Mouse (Mus musculus): Measurements from ENCODE around the gene Tex14.
"Not testable (repeated sequence)": the region's sequence is repeated elsewhere in the genome, so short reads cannot be mapped to it uniquely, and the experiment has no call there.

The Tex14 gene

DNA sequence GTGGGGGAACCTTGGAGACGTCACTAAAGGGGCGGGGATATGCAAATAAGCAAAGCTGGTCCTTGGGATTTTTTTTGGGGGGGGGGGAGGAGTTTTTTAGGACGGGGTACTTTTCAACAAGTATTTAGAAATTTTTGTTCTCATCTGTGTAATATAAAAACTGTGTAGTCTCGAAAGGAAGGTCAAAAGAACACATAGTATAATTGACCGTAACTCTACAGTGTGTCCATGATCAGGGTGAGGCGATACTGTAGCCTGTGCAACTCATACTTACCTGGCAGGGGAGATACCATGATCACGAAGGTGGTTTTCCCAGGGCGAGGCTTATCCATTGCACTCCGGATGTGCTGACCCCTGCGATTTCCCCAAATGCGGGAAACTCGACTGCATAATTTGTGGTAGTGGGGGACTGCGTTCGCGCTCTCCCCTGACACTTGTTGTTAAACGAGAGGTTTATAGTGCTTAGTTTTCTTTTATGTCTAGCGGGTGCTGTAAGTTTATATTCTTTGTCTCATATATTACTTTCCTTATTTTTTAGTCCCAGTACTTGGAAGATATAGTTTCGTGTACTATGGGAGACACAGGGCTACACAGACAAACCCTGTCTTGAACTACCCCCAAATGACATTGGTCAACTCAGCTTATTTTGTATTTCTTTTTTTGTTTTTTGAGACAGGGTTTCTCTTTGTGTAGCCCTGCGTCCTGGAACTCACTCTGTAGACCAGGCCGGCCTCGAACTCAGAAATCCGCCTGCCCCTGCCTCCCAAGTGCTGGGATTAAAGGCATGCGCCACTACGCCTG lies 21.8 kb downstream of the Tex14 start:
- DNase-seq (ENCODE audit: low read depth, low spot score), result peak; percentile 94

DNA sequence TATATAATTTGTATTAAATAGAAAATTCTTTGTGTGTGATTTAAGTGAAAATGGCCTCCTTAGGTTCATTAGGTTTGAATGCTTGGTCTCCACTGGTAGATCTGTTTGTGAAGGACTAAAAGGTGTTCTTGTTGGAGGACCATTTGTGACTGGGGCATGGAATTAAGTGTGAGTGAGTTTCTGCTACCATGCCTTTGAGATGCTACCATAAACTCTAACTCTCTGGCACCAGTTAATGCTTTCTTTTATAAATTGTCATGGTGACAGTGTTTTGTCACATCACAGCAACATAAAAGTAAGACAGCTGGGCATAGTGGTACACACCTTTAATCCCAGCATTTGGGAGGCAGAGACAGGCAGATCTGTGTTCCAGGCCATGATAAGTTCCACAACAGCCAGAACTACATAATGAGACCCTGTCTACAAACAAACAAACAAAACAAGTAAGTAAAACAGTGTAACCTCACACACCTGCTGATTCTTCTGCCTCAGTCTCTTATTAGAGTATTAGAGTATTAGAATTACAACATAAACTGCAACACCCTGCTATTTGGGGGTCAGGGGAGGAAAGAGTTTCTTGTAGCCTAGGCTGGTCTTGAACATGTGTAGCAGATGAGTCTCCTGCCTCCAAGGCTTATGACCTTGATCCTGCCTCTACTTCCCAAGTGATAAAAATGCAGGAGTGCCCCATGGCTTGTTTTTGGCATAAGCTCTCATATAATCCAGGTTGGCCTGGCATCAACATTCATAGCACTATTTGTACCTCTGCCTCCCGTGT lies 22.6 kb downstream of the Tex14 start:
- DNase-seq (ENCODE audit: low read depth, low spot score), result no peak

DNA sequence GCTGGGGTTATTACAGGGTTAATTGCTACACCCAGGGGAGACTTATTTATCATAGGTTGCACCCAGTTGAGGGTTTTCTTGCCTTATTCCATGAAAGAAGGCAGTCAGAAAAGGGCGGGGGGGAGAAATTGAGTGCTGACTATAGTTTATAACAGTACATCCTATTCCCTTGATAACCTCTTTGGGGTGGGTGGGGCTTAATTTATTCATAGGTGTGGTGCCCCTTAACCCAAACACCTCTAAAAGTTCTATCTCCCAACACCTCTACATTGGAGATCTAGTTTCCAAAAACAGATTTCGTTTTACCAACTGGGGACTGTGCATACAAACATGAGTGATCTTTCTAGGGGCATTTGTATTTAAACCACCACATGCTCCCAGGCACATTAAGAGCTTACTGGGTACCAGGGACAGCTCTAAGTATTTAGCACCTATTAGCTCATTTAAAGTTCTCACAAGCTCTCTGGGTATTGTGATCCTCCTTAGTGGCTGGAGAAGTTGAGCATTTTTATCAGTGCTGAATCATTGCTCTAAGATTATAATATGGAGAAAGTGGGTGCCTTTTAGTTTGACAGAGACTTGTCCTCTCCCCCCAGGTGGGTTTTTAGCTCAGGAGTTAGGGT lies 23.3 kb downstream of the Tex14 start:
- DNase-seq (ENCODE audit: low read depth, low spot score), result no peak

DNA sequence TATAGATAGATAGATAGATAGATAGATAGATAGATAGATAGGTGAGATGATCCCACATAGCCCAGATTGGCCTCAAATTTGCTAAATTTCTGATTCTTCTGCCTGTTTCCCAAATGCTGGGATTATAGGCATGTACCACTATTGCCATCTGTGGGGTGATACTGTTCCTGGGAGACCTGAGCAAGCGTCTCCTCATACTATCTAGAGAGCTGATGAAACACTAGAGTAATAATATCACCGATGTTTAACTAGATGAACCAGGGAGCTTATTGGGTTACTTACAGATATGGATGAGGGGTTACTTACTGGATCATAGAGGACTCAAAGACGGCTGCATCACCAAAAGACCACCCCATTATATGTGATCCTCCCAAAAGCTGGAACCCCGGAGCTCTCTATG lies 24.5 kb downstream of the Tex14 start:
- DNase-seq (ENCODE audit: low read depth, low spot score), result no peak

DNA sequence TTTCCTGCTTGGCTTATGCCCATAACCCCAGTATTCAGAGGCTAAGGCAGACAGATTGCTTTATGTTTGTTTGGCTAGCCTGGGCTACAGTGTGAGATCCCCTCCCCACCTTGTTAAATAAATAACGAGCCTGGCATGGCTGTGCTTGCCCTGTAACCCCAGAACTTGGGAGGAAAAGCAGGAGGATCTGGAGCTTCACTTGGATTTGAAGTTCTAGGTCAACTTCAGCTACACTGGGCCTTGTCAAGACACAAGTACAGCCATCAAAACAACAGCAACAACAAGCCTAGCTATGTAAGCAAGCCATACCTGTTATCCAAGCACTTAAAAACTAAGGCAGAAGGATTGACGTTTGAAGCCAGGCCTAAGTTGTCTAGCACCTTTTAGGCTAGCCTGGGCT lies 25.5 kb downstream of the Tex14 start:
- DNase-seq (ENCODE audit: low read depth, low spot score), result no peak

DNA sequence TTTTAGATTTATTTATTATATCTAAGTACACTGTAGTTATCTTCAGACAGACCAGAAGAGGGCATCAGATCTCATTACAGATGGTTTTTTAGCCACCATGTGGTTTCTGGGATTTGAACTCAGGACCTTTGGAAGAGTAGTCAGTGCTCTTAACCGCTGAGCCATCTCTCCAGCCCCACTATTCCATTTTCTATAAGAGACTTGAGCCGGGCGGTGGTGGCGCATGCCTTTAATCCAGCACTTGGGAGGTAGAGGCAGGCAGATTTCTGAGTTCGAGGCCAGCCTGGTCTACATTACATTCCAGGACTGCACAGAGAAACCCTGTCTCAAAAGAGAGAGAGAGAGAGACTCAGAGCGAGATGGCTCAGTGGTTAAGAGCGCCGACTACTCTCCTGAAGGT lies 26.9 kb downstream of the Tex14 start:
- not testable (repeated sequence) for DNase-seq (ENCODE audit: low read depth, low spot score)

DNA sequence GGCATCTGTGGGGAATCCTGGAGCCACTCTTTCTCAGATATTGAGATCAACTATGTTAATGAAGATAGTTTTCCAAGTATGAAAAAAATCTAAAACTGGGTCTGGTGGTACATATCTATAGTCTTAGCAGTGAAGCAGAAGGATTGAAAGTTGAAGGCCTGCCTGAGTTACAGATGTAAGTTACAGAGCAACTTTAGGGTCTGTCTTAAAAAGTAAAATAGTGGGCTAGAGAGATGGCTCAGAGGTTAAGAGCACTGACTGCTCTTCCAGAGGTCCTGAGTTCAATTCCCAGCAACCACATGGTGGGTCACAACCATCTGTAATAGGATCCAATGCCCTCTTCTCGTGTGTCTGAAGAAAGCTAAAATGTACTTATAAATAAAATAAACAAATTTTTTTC lies 27.6 kb downstream of the Tex14 start:
- DNase-seq (ENCODE audit: low read depth, low spot score), result no peak

DNA sequence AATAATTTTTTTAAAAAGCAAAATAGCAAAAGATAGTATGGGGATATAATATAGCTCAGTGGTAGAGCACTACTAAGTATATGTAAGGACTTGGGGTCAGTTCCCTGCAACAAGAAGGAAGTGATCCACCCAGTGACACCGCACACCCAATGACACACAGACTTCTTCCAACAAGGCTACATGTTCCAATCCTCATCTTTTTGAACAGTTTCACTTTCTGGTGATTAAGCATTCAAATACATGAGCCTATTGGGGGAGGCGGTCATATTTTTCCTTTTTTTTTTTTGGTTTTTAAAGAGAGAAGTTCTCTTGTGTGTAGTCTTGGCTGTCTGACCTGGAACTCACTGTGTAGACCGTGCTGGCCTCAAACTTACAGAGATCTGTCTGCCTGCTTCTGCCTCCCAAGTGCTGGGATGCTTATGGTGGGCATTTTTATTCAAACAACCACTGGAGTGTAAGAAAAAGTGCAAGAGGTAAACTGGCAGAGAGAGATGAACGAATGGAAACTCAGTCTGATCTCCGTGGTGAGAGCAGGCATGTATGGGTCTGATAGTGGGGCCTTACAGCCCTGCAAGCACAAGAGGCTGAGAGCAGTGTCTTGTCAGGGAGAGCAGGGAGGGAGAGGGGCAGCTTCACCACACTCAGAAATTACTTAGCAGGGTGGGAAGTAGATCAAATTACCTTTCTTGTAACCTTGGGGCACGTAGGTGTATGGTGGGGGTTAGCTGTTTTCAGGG lies 28.2 kb downstream of the Tex14 start:
- DNase-seq (ENCODE audit: low read depth, low spot score), result no peak

DNA sequence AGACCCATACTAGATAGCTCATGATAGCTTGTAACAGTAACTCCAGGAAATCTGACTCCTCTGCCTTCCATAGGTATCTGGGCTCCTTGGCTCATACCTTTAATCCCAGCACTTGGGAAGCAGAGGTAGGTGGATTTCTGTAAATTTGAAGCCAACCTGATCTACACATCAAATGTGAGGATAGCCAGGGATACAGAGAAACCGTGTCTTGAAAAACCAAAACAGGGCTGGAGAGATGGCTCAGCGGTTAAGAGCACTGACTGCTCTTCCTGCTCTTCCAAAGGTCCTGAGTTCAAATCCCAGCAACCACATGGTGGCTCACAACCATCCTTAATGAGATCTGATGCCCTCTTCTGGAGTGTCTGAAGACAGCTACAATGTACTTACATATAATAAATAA lies 30.2 kb downstream of the Tex14 start:
- DNase-seq (ENCODE audit: low read depth, low spot score), result not testable (repeated sequence)

DNA sequence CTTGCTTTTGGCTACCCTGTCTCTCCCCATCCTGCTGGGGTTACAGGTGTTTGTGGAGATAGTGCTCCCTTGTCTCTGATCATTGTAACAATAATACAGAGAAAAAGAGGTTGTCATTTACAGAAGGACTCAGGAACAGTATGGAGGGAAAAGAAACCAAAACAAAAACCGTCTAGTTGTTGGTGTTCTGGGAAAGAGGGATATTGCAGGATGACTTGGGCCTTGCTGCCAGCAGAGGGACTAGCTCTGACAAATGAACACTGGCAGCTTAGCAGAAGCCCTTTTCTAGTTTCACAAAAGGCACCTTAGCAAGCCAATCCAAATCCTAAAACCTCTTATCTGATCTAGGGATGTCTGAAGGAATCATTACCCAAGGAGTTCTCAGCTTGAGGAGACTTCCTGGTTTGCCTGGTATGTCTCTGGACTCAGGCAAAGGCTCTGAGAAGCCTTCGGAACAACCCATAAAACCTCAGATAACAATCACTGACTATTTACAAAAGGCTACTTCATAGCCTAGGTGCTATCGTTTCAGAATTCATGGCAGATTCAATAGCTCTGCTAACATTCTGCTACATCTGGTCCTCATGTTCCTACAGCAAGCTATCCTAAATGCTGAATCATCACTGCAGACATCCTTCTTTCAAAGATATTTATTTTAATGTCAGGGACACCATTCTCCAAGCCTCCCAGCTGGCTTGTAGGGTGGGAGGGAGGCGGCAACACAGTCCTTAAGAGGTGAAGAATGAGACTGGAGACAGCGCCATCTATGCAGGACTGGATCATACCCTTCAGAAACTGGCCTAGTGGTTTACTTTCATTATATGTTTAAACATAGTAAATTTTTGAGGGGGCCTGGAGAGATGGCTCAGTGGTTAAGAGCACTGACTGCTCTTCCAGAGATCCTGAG lies 31.7 kb downstream of the Tex14 start:
- no peak for DNase-seq (ENCODE audit: low read depth, low spot score)

DNA sequence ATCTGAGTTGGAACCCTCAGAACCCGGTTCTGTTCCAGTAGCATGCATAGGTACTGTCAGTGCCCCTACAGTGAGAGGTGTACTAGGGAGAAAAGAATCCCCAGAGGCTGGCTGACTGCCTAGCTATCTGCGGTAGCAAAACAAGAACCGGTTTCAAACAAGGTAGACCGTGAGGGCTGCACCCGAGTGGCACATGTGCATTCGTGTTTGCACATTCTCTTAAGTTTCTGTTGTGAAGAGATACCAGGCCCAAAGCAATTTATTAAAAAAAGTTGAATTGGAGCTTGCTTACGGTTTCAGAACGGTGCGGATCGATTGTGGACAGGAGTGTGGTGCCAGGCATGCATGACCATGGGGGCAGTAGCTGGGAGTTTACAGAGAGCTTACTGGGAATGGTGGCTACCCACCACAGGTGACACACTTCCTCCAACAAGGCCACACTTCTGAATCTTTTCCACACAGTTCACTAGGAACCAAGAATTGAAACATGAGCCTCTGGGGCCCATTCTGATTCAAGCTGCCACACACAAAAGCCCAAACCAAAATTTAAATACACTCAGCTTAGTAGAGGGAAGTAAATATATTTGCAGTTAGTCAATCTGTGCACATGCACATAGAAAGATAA lies 35.0 kb downstream of the Tex14 start:
- no peak for DNase-seq (ENCODE audit: low read depth, low spot score)

DNA sequence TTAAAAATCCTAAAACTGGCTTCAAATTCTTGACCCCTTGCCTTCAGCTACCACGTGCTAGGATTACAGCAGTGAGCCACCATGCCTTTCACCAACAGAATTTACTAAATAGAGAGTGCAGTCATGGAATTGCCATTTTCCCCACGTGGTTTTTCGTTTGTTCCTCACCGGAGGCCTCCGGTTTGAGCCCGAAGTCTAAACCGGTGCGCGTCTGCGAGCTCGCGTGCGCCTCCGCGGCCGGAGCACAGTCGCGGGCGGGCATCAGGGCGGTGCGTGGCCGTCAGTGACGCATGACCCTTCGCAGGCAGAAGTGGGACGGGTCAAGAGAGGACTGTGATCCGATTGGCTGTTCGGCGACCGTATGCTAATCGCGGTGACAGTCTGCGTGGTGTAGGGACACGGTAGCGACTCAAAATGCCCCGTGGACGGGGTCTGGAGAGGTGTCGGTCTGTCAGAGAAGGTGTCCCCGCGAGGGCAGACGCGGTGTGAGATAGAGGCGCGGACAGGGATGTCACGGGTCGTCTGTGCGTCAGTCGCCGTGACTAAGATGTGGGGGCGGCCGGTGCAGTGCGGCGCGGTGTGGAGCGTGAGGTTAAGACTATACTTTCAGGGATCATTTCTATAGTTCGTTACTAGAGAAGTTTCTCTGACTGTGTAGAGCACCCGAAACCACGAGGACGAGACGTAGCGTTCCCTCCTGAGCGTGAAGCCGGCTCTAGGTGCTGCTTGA lies 37.9 kb downstream of the Tex14 start:
- peak; percentile 84 for DNase-seq (ENCODE audit: low read depth, low spot score)

DNA sequence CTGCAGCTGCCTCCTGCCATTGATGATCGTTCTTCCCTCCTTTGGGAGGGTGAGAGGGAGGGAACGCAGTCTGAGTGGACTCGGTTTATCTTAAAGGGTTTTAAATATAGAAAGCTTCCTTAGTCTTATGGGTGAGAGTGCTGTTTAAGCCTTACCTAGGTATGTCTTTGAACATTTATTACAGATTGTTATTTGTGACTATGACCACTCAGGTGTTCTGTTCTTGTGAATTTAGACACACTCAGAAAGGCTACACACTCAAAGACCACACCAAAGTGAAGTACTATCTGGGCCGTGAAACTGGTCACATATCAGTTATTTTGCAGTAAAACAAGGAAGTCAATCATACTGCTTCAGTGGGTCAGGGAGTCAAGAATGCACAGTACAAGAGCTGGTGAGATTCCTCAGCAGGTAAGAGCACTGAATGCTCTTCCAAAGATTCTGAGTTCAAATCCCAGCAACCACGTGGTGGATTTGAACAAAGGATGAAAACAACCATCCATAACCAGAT lies 38.6 kb downstream of the Tex14 start:
- peak; percentile 90 for DNase-seq (ENCODE audit: low read depth, low spot score)

DNA sequence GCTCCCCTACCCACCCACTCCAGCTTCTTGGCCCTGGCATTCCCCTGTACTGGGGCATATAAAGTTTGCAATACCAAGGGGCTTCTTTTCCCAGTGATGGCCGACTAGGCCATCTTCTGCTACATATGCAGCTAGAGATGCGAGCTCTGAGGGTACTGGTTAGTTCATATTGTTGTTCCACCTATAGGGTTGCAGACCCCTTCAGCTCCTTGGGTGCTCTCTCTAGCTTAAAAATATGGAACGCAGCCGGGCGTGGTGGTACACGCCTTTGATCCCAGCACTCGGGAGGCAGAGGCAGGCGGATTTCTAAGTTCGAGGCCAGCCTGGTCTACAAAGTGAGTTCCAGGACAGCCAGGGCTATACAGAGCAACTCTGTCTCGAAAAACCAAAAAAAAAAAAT lies 39.2 kb downstream of the Tex14 start:
- DNase-seq (ENCODE audit: low read depth, low spot score), result not testable (repeated sequence)

DNA sequence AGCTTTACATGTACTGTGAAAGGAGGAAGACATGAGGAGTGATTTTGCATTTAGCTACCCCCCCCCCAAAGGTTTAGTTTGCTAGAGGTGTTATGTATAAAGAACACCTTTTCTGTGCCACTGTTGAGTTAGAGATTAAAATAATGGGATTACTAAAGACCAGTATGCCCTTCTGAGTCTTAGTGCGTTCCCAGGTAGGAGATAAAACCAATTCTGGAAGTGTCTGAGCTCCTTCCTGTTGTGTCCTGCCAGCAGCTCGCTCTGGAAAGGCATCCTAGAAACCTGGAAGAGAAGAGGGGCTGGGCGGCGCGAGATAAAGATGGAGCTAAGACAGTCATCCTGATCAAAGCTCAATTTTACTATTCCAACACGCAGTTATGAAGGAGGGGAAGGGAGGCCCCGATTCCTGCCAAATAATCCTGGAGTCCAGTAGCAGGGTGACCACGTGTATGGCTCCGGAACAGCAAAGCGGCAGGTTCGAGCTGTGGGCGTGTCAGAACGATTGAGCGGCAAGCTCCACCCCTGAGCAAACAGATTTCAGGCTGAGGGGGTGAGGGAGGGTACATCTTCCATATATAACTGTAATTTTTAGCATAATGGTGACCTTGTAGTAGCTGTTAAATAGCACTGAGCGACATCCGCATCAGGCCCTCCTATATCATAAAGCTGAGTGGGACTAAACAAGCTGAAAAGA lies 40.0 kb downstream of the Tex14 start:
- DNase-seq (ENCODE audit: low read depth, low spot score), result no peak

DNA sequence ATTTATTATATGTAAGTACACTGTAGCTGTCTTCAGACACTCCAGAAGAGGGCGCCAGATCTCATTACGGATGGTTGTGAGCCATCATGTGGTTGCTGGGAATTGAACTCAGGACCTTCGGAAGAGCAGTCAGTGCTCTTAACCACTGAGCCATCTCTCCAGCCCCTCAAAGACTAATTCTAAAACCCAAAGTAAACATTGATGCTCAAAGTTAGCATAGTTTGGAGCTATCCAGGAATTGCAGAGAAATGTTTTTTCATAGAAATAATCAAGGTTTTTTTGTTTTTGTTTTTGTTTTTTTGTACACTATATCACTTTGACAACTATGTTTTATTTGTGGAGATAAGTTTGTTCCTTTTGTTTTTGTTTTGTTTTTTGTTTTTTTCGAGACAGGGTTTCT lies 40.7 kb downstream of the Tex14 start:
- not testable (repeated sequence) for DNase-seq (ENCODE audit: low read depth, low spot score)

DNA sequence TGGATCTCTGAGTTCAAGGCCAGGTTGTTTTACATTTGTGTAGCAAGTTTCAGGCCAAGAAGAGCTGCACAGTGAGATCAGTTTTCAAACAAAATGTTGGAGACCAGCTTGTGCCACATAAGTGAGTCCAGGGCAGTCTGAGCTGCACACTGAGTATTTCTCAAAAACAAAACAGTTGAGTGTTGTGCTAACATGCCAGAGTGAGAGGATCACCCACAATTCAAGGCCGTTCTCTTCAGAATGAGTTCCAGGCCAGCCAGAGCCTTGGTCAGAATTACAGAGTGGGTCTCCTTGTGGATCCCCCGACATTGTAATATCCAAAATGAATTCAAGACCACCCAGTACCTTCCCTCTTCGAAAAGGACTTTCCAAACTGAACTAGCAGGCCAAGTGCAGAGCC lies 41.3 kb downstream of the Tex14 start:
- no peak for DNase-seq (ENCODE audit: low read depth, low spot score)

DNA sequence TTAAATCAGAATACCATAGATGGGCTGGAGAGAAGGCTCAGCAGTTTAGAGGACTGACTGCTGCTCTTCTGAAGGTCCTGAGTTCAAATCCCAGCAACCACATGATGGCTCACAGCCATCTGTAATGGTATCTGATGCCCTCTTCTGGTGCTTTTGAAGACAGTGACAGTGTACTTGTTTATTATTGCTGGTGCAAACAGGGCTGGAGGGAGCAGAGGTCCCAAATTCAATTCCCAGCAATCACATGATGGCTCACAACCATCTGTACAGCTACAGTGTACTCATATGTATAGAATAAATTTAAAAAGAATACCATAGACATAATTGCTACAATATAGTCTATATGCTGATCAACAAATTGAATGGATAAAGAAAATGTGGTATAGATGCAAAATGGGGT lies 42.6 kb downstream of the Tex14 start:
- no peak for DNase-seq (ENCODE audit: low read depth, low spot score)

DNA sequence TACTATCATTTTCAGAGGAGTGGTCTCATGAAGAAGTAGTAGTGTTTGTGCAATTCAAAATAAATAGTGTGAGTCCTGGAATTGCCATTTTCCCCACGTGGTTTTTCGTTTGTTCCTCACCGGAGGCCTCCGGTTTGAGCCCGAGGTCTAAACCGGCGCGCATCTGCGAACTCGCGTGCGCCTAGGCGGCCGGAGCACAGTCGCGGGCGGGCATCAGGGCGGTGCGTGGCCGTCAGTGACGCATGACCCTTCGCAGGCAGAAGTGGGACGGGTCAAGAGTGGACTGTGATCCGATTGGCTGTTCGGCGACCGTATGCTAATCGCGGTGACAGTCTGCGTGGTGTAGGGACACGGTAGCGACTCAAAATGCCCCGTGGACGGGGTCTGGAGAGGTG lies 43.2 kb downstream of the Tex14 start:
- peak; percentile 91 for DNase-seq (ENCODE audit: low read depth, low spot score)
